Mouse (Mus musculus) liver, embryonic 16.5 days (tissue): ENCODE data around the gene Rbms2. TPM values are rescaled to one million over a fixed set of nuclear protein-coding genes. Genes with fewer than 3 reads are reported as not detected.
"Not testable (repeated sequence)": the region's sequence is repeated elsewhere in the genome, so short reads cannot be mapped to it uniquely, and the experiment has no call there.

ENCODE experiments used
- ATAC-seq: fragments of 200-750 bp; cut with Nextera tagmentation; 2 replicates; pipeline ENCODE4 v1.8.0; 2017; ENCODE audit warnings: low read depth, mild to moderate bottlenecking, moderate number of reproducible peaks, moderate library complexity
- H3K27ac ChIP-seq: fragments of 300-500 bp; sonication (generic); 2 replicates; pipeline ENCODE4 v1.5.1; 2014; ENCODE audit warnings: mild to moderate bottlenecking, low read length
- H3K27me3 ChIP-seq: fragments of 300-500 bp; sonication (generic); 2 replicates; pipeline ENCODE4 v1.6.1; 2014; ENCODE audit warnings: low read depth, low read length, mixed read lengths; ENCODE audit not compliant: control insufficient read depth, insufficient read depth
- H3K36me3 ChIP-seq: fragments of 300-500 bp; sonication (generic); 2 replicates; pipeline ENCODE4 v1.6.1; 2014; ENCODE audit warnings: mild to moderate bottlenecking; ENCODE audit not compliant: control insufficient read depth, insufficient read depth
- H3K4me1 ChIP-seq: fragments of 300-500 bp; sonication (generic); 2 replicates; pipeline ENCODE4 v1.6.1; 2014; ENCODE audit warnings: low read depth, low read length, mixed read lengths; ENCODE audit not compliant: control insufficient read depth
- H3K4me2 ChIP-seq: fragments of 300-500 bp; sonication (generic); 2 replicates; pipeline ENCODE4 v1.6.1; 2014; ENCODE audit warnings: low read depth, low read length, mixed read lengths
- H3K4me3 ChIP-seq: fragments of 300-500 bp; sonication (generic); 2 replicates; pipeline ENCODE4 v1.5.1; 2014; ENCODE audit warnings: low read depth, mild to moderate bottlenecking, low read length
- H3K9ac ChIP-seq: fragments of 300-500 bp; sonication (generic); 2 replicates; pipeline ENCODE4 v1.6.1; 2014; ENCODE audit warnings: low read depth, low read length
- H3K9me3 ChIP-seq: fragments of 300-500 bp; sonication (generic); replicated peaks from 2 replicates; pipeline ENCODE4 v1.6.1; 2016; ENCODE audit warnings: low read length; ENCODE audit not compliant: control insufficient read depth
- WGBS: fragments of 180-500 bp; shearing (Covaris S2); extraction: QIAGEN DNeasy Blood & Tissue Kit; methylation state at CpG from one replicate; pipeline ENCODE4 v1.1.7; 2014; ENCODE audit not compliant: insufficient replicate concordance; 5-methylcytosine and 5-hydroxymethylcytosine counted together
- polyA plus RNA-seq: library from polyadenylated mRNA; unstranded; fragments of >200 nt; fragmentation: Nextera tagmentation; extraction: Ambion mirVana; gene quantifications from 2 replicates; pipeline ENCODE4 v1.2.1, GENCODE M21; 2015

Gene Rbms2
- polyA plus RNA-seq, 1 experiment from 2014 or later = 7.3 TPM

DNA sequence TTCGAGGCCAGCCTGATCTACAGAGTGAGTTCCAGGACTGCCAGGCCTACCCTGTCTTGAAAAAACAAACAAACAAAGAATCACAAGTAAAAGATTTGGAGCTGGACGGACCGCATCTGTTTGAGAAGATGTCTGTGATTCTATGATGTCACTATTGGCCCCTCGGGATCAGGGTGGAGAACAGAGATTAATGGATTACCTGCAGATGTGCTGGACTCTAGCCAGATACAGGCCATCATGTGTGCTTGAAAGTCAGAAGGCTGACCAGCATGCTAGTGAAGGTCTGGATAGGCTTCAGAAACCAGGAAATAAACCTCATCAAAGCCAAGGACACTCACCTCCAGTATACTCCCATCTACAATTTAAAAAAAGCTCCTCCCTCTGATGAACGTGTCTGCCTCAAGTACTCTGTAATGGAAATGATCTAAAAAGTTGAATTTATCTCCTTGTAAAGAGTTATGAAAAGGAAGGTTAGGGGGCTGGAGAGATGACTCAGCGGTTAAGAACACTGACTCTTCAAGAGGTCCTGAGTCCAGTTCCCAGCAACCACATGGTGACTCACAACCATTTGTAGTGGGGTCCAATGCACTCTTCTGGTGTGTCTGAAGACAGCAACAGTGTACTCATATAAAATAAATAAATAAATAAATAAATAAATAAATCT lies 5.3 kb upstream of the Rbms2 start:
- Histone ChIP-seq H3K9ac (no peak overlapping the region), H3K9me3 (no peaks in the 10 kb centered on the region), H3K4me1 (peaks cover 19% of the 10 kb centered on the region), H3K36me3 (no peaks in the 10 kb centered on the region), H3K27ac (no peak overlapping the region), H3K4me2 (no peak overlapping the region), H3K27me3 (no peaks in the 10 kb centered on the region), H3K4me3 (no peak overlapping the region)
- ATAC-seq = no peak
- WGBS = 70% methylated on average over 6 of the region's 6 CpGs

DNA sequence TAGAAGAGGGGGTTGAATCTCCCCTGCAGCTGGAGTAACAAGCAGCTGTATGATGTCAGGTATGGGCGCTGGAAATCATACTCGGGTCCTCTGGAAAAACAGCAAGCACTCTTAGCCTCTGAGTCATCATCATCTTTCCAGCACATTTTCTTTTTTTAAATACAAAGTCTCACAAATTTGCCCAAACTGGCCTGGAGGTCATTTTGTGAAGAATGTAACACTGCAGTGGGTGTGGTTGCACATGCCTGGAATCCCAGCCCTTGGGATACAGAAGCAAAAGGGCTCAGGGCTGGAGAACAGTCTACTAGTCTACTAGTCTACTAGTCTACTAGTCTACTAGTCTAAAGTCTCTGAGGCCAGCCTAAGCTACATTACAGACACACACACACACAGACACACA lies 4.2 kb upstream of the Rbms2 start:
- no peak overlapping the region for H3K4me2 ChIP-seq
- ATAC-seq = no peak
- no peaks in the 10 kb centered on the region for H3K36me3 ChIP-seq
- no peak overlapping the region for H3K4me3 ChIP-seq
- peaks cover 21% of the 10 kb centered on the region for H3K4me1 ChIP-seq
- no peak overlapping the region for H3K27ac ChIP-seq
- no peak overlapping the region for H3K9ac ChIP-seq
- no peaks in the 10 kb centered on the region for H3K9me3 ChIP-seq
- WGBS = 73% methylated on average over 2 of the region's 2 CpGs
- H3K27me3 ChIP-seq = no peaks in the 10 kb centered on the region

DNA sequence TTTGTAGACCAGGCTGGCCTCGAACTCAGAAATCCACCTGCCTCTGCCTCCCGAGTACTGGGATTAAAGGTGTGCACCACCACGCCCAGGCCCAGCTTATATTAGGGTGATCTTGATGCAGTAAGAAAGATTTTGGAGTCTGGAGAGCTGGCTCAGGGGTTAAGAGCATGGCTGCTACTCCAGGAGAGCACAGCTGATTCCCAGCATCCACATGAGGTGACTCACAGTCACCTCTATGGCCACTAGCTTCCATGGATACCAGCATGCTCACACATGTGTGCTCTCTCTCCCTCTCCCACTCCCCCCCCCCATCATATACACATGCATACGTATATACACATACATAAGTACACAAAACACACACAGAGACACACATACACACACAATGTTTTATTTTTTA lies 2.8 kb downstream of the Rbms2 start:
- no peak overlapping the region for H3K9ac ChIP-seq
- H3K4me1 ChIP-seq = peaks cover 16% of the 10 kb centered on the region
- no peak overlapping the region for H3K4me2 ChIP-seq
- WGBS = 69% methylated on average over 4 of the region's 4 CpGs
- no peak overlapping the region for H3K4me3 ChIP-seq
- H3K9me3 ChIP-seq = no peaks in the 10 kb centered on the region
- no peaks in the 10 kb centered on the region for H3K27me3 ChIP-seq
- H3K27ac ChIP-seq = no peak overlapping the region
- no peaks in the 10 kb centered on the region for H3K36me3 ChIP-seq
- no peak for ATAC-seq

DNA sequence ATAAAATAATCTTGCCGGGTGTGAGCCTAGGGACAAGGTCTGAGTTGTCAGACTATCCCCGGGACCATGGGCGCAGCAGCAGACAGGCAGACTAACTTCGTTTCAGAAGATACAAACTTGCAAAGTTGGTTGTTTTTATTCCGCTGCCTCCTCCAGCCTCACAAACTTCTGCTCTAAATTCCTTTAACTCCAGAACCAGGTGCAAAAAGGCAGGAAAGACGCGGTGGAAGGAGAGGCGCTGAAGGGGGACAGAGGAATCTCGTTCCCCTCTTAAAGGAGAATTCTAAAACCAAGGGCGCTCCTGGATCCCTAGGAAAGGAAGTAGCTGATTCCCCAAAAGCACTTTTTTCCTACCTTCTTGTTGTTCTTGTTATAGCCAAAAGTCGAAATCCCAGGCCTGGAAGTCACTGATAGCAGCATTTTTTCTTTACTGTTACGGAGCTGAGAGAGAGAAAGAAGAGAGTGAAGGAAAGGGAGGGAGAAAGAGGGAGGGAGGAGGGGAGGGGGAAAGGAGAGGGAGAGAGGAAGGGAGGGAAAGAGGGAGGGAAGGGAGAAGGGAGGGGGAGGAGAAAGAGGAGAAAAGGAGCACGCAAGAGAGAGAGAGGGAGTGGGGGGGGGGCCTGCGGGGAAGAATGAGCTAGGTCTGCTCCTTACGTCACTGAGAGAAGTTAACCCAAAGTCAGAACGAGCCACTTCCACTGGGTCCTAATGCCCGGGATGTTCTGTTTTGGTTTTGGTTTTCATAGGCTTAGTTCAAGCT lies 3.9 kb downstream of the Rbms2 start:
- peak overlapping the region; percentile 75 for H3K4me3 ChIP-seq
- no peaks in the 10 kb centered on the region for H3K9me3 ChIP-seq
- H3K9ac ChIP-seq = peak overlapping the region; percentile 74
- under 1% methylated on average over 17 of the region's 17 CpGs for WGBS
- peak overlapping the region; percentile 83 for H3K4me2 ChIP-seq
- H3K36me3 ChIP-seq = no peaks in the 10 kb centered on the region
- no peaks in the 10 kb centered on the region for H3K27me3 ChIP-seq
- peak overlapping the region; percentile 46 for H3K27ac ChIP-seq
- peak; percentile 82 for ATAC-seq
- H3K4me1 ChIP-seq = peaks cover 16% of the 10 kb centered on the region

DNA sequence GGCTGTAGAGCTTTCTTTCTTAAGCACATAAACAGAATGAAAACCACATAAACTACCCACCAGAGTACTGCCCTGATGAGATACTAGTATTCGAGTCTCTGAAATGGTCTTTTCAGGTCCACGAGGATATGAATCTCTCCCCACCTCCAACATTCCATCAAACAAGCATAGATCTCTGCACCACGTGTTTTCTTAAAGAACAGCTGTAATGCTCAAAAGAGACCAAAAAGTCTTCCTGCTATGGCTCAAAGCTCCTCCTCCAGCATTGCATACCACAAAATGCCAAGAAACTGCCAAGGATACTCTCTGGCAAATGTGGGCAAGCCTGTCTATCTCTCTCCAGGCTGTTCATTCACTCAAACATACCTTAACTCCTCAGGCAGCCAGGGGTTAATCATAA lies 4.8 kb downstream of the Rbms2 start:
- peak overlapping the region; percentile 74; the same call in 1 of the 2 replicates for H3K9ac ChIP-seq
- ATAC-seq = no peak

DNA sequence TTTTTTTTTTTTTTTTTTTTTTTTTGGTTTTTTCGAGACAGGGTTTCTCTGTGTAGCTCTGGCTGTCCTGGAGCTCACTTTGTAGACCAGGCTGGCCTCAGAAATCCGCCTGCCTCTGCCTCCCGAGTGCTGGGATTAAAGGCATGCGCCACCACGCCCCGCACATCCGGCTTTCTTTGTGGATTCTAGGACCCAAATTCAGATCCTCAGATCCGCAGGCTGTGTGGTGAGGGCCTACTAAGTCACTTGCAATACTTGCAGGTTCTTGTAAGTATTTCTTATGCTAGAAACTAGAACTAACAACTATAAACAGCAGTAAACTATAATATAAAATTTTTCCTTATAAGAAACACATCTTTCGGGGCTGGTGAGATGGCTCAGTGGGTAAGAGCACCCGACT lies 8.7 kb downstream of the Rbms2 start:
- not testable (repeated sequence) for H3K4me2 ChIP-seq, H3K27ac ChIP-seq, ATAC-seq, H3K4me3 ChIP-seq, H3K36me3 ChIP-seq, H3K9ac ChIP-seq, H3K27me3 ChIP-seq, H3K9me3 ChIP-seq
- WGBS = 83% methylated on average over 10 of the region's 10 CpGs
- peaks cover 12% of the 10 kb centered on the region for H3K4me1 ChIP-seq

More for the DNA sequence above, 4.8 kb downstream of the Rbms2 start:
- no peaks in the 10 kb centered on the region for H3K27me3 ChIP-seq
- 21% methylated on average over 3 of the region's 3 CpGs for WGBS
- no peak overlapping the region; the same call in 1 of the 2 replicates for H3K27ac ChIP-seq
- peaks cover 16% of the 10 kb centered on the region for H3K4me1 ChIP-seq
- H3K9me3 ChIP-seq = no peaks in the 10 kb centered on the region
- H3K4me2 ChIP-seq = peak overlapping the region; percentile 83
- peak overlapping the region; percentile 75 for H3K4me3 ChIP-seq
- H3K36me3 ChIP-seq = no peaks in the 10 kb centered on the region

DNA sequence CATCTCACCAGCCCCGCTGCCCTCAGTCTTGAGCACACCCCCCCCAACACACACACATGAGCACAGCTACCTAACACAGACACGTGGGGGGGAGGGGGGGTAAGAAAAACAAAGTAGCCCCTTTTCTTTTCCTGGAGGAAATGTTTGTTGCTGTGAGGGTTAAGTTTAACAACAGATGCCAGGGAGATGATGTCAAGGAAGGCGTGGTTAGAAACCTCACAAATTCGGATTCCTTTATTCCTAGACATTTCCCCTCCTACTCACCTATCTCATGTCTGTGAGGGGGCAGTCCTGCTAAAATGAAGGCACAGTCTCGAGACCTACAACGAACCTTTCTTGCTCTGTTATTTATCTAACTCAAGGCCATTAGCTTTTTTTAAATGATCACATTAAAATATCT lies 13.0 kb downstream of the Rbms2 start:
- no peaks in the 10 kb centered on the region for H3K27me3 ChIP-seq
- no peak overlapping the region for H3K27ac ChIP-seq
- no peaks in the 10 kb centered on the region for H3K4me1 ChIP-seq
- H3K9ac ChIP-seq = no peak overlapping the region
- no peaks in the 10 kb centered on the region for H3K9me3 ChIP-seq
- ATAC-seq = no peak
- H3K4me3 ChIP-seq = no peak overlapping the region
- no peak overlapping the region for H3K4me2 ChIP-seq
- 42% methylated on average over 6 of the region's 6 CpGs for WGBS
- H3K36me3 ChIP-seq = no peaks in the 10 kb centered on the region

DNA sequence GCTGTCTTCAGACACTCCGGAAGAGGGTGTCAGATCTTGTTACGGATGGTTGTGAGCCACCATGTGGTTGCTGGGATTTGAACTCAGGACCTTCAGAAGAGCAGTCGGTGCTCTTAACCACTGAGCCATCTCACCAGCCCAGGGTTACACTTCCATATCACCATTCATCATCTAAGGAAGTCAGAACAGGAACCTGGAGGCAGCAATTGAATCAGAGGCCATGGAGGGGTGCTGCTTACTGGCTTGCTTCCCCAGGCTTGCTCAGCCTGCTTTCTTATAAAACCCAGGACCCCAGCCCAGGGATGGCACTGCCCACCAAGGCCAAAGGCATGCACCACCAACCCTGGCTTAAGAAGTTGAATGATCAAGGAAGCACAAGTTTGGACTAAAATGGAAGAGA lies 14.4 kb downstream of the Rbms2 start:
- H3K9ac ChIP-seq, H3K4me1 ChIP-seq, H3K27ac ChIP-seq, ATAC-seq, H3K36me3 ChIP-seq, H3K4me3 ChIP-seq, H3K27me3 ChIP-seq, H3K4me2 ChIP-seq, H3K9me3 ChIP-seq: not testable (repeated sequence)
- WGBS = 71% methylated on average over 2 of the region's 3 CpGs

DNA sequence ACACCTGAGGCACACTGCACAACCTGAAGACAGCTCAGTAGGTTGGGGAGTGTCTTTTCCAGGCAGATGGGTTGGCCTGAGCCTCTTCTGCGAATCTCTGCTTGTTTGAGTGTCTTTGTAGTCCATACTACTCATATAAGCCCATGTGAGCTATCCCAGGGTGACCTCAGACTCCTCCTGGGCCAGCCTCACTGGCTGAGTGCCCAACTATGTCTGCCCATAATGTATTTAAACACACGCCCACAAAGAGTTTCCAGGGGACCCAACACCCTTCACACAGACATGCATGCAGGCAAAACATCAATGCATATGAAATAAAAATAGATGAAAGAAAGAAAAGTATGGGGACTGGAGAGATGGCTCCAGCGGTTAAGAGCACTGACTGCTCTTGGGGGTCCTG lies 26.1 kb downstream of the Rbms2 start:
- H3K4me1 ChIP-seq = peaks cover 12% of the 10 kb centered on the region
- no peak overlapping the region for H3K4me2 ChIP-seq
- H3K36me3 ChIP-seq = no peaks in the 10 kb centered on the region
- H3K9me3 ChIP-seq = no peaks in the 10 kb centered on the region
- WGBS = 64% methylated on average over 3 of the region's 3 CpGs
- no peak overlapping the region for H3K9ac ChIP-seq
- ATAC-seq = no peak
- no peak overlapping the region for H3K4me3 ChIP-seq
- no peaks in the 10 kb centered on the region for H3K27me3 ChIP-seq
- H3K27ac ChIP-seq = no peak overlapping the region
